Mouse (Mus musculus): ENCODE measurements around the gene Xpnpep1. TPM values are rescaled to one million over a fixed set of nuclear protein-coding genes. Genes with fewer than 3 reads are reported as not detected.

Xpnpep1 gene
- 10 to 100 TPM; 76.5 to 88.9 (median 81.1) TPM for total RNA-seq (2022)

DNA sequence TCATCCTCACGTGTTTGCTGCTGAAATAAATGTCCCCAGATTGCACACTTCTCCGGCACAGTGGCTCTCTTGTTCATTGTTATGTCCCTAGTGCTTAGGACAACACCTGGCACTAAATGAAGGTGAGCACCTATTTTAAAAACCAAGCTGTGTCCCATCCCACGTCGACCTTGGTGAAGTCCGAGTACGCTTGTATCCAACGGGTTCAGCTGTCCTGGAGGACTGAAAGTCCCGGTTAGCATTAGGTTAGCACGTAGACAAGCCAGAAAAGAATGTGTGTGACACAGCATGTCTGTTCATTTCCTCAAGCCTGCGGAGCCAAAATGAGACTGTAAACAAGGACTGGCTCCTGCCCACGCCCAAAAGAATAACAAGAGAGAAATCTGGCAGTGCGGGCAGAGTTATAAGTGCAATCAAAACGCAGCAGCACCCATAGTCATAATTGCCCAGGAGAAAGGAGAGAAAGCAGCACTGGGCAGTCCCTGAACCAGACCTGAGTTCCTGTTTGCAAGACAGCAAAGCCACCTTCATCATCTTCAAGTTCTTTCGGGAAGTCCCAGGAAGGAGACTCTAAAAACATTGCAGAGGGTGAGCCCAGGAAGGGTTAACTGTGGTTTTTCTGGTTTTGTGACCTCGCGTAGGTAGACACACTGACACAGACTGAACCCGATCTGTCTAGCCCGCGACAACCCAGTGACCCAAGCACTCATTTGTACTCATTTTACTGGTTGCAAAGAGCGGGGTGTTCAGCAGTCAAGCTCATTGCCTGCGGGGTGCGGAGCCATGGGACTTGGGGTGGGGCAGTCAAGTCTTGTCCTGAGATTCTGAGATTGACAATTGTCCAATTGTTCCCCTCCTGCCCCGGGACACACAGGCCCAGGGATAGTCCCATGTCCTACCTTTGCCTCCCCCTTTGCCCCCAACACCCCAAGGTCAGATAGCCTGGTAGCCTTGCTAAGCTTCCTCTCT lies at the start of gene Xpnpep1:
TSS of gene Xpnpep1 (minus strand) at position 51 of the 969 bp plus-strand sequence.
- DNase-seq, result no peak

DNA sequence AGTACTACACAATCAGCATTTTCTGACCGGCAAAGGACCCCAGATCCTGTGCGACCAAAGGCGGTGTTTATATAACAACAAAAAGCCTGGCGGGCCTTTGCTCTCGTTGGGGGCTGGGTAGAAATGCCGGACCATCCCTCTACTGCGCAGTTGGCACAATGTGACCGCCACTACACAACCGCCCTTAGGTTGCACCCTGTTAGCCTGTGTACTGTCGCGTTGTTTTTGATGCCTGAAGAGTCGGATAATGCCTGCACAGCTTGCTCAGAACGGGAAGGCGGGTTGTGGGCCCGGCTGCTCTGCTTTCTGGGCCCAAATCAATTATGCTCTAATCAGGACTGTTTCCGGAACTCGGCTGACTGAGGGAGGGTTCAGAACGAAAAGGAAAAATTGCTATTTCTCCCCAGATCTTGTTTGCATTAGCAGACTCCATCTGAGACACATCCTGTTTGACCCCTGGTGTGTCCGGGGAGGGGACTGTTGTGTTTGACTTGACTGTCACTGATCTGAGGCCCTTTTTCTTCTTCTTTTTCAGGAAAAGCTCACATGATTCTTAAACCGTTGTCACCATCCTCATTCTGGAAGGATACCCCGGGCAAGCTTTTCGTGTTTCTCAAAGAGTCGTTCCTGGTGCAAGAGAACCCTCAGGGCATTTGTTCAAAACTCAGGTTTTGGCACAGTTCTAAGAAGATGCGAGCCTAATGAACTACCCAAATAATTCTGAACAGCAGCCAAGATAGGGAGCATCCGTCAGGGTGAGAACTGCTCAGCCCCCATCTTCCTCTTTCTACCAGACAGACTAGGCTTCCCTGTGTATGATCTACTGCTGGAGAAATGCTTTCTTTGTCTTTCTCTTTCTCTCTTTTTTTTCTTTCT lies 47.5 kb upstream of the Xpnpep1 start:
- DNase-seq, result no peak

DNA sequence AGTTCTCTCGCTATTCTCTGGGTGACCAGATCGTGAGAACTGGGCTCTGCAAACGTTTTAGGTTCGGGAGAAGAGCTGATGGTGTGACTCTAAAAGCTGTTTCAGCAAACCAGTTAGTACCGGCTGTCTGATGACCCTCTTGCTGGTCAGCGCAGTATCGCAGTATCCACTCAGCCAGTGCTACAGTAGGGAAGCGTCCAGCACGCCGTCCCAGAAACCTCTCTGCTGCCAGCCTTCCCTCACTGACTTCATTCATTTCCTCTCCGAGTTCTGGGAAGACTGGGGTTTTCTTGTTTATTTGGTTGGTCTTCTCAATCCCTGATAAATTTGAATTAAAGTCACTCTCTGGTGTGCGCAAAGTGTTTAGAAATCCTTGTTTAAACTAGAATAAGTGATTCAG lies 46.8 kb upstream of the Xpnpep1 start:
- no peak for DNase-seq

DNA sequence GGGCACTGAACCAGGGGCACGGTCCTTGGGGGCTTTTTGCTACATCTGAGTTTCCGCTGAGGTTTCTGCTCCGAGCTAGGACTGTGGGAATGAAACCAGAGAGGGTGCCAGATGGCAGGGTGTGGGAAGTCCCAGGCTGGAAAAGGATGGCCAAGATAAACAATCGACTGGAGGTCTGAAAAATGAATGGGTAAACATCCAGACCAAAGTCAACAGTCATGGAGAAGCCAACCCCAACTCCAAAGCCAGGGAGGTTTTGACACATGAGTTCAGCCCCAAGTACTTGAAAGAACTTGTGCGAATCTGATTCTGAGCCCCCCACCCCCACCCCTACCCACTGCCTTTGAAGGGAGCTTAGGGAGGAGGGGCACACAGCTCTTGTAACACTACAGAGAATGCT lies 44.7 kb upstream of the Xpnpep1 start:
- DNase-seq, result no peak

DNA sequence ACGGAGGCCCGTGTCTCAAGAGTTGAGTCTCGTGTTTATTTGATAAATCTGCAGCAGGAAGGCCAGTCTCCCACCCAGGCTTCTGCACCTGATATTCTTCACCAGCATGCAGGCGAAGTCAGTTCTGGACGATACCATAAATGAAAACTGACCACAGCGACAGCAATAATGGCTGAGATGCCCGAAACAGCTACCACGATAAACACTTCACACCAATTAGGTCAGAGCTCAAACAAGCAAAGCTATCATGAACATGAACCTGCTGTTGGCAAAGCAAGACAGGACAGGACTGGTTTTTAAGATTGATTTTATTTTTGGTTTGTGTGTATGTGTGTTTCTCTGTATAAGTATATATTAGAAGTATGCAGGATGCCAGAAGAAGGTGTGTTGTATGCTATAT lies 42.8 kb upstream of the Xpnpep1 start:
- DNase-seq, result no peak

DNA sequence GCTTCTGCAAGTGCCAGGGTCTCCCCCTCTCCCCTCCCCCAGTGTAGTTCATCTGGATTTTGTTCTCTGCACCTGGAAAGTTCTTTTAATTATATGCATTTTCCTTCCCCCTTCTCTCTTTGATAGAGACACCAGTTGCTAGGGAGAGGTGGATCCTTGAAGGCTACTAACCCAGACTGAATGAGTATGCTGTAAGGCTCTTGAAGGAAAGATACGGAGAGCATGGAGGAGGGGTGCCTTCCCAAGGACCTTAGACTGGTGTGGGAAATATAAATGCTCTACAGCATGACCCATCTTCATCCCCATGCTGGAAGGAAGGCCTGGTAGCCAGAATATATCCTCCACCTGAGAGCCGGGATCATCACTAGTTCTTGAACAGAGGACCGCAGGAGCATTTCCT lies 41.3 kb upstream of the Xpnpep1 start:
- no peak for DNase-seq

DNA sequence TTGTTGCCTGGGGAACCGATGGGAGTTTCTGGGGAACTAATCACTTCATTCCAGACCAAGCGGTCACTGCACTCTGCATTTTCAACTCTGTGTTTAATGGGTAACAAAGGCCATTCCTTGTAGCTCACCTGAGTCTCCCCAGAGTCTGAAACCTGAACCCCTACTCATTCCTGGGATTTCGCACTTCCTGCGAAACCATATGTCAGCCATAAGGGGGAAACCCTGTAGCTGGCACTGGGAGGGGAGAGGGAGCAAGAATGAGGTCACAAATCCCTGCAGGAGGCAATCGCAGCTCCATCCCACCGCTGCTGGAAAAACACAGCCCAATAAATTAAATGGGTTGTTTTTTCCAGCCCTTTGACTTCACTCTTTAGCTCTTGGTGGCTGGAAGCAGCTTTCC lies 40.9 kb upstream of the Xpnpep1 start:
- no peak for DNase-seq

DNA sequence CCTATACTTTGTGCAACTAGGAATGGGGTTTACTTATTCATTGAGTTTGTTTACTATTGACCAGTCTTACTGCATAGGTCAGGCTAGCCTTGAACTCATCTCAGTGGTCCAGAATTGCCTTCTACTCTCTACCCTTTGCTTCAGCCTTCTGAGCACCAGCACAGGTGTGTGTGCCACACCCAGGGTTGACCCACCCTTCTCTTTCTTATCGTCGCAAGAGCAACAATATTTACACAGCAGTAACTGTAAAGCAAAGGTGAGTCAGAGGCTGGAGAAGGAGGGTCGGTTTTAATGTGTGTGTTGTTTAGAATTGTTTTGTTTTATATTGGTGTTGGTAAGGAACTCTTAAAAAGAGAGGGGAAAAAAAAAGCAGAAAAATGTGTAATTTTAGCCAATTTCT lies 40.5 kb upstream of the Xpnpep1 start:
- no peak for DNase-seq

DNA sequence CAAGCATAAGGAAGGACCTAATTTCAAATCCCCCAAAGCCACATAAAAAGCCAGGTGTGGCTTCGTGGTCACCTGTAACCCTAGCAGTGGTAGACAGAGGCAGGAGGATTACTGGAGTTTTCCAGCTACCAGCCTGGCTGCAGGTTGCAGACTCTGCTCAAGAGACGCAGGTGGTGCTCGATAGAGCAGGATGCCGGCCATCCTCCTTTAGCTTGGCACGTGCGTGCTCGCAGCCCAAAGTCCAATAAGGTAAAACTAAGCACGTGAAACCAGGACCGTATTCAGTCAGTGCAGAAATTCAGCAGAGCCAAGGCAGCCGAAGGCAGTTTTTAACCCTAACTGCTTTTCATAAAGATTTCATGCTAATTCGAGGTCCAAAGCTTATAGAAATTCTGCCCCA lies 40.0 kb upstream of the Xpnpep1 start:
- DNase-seq, result no peak

DNA sequence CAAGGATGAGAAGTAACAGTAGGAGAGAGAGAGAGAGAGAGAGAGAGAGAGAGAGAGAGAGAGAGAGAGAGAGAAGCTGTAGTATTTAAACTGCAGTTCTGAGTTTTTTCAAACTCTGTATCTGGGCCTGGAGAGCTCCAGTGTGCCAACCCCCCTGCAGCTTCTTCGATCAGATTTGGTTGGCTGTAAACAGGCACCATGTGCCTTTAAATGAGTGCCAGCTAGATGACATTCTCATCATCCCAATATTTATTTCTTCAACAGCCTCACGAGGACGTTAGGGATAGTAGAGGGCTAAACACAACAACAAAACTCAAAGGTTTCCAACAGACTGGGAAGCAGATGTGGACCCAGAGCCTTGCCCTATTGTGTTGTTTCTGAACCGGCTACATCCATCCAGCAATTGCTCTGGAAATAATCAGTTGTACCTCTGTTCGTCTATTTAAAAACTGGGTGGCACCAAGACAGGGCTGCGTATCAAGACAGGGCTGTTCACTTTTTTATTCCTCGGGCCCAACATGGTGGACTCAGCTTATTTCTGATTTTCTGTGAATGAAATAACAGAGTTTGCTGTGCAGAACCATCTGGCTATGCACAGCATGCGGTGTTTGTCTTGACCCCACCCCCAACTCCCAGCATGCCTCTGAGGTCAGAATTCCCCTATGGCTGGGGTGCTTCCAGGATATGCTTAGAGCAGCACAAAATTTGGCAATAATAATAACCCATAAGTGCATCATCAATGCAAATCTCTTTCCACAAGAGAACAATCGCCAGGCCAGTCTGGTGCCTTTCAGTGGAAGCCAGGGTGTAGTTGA lies 38.5 kb upstream of the Xpnpep1 start:
- DNase-seq, result no peak

DNA sequence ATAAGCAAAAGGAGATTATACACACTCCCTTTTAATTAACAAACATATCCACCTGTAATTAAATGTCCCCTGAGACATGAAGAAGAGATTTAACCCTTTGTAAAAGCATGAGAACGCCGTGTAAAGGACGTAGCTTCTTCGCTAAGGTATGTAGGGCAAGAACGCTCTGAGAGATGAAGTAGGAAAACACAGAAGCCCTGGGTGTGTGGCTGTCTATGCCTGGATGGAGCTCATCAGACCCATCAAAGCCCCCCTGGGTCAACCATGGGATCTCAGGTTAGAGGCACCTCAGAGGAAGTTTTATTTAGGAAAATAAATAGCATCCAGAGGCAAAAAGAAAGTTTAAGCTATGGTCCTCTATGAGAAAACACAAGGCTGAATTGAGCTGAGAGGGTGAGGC lies 37.3 kb upstream of the Xpnpep1 start:
- no peak for DNase-seq

DNA sequence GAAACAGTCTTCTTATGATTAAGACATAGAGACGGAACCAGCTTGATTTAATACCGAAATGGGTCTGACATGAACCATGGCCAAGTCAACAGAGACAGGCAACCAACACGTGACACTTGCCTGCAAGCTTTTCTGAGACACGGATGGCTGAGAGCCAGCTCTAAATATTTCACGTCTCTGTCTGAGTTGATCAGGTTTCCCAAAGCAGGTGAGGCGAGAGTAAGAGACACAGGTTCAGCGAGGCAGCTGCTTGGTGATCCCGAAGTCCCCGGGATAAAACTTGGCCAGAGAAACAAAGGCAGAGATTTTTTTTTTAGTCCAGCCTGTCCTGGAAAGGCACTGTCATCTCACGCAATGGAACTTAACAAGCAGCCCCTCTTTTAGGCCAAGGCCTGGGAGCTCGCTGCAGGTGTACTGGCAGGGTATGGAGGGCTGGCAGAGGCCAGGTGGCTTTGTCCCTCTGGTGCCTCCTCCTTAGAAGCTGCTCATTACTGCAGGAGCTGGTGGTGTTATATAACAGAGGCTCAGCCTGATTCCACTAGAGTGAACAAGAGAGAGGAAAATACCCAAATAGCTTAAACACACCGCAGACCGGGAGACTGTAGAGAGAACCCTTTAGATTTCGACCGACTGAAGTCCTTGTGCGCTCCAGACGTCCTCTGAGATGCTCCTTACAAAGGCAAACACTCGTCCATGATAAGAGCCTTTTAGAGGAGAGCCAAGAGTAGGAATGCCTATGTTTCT lies 36.4 kb upstream of the Xpnpep1 start:
- DNase-seq, result no peak

DNA sequence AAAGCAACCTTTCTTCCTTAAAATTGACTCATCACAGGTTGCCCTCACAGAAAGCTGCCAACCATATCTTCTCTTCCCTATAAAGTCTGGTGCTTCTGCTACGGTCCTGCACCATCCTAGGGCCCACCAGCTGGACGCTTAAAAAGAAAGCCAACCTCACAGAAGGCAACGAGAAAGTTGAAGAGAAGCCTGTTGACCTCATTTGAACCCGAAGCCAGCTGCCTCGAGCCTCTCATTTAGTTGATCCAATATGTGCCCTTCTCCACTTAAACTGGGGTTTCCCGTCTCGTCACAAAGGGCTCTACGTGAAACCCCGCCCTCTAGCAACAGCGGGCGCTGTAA lies 35.9 kb upstream of the Xpnpep1 start:
- no peak for DNase-seq

DNA sequence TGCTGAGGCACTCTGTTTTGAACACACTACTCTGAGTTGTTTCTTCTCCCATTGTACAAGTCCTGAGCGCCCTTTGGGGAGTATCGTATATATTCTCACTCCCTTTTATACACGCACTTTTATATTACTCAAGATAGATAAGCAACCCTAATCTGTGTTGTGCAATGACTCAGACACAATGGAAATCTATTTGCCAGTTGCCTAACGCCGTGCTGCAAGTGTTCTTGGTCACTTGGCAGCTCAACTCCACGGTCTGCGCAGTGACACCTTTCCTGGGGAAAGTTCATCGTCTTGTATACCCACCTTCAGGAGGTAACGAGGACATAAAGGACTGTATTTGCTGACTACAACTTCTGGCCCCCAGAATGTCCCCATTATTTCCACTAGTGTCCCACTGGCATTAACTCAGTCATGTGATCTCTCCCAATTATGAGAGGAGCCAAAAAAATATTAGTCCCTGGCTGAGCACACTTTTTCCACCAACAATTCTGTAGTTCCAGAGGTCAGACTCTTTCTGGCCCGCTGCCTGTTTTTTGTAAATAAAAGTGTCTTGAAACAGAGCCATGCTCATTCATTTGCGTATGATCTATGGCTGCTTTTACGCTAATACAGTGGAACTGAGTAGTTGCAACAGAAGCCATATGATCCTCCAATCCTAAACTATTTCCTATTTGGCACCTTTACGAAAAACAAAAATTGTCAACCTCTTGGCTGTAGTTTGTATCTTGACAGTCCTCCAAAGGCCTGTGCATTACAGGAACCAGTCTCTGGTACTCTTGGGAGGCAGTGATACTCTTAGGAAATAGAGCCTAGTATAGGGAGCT lies 35.1 kb upstream of the Xpnpep1 start:
- DNase-seq, result no peak

DNA sequence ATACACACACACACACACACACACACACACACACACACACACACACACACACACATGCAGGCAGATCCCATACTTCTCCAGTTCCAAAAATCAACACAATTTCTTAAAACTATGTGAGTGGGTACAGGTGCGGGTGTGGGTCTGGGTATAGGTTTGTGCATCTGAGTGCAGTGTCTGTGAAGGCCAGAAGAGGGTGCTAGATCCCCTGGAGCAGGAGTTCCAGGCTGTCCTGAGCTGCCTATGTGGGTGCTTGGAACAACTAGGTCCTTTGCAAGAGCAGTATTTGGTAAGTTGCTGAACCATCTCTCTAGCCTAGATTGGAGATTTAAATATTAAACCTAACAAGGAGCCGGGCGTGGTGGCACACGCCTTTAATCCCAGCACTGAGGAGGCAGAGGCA lies 33.5 kb upstream of the Xpnpep1 start:
- DNase-seq, result no peak

DNA sequence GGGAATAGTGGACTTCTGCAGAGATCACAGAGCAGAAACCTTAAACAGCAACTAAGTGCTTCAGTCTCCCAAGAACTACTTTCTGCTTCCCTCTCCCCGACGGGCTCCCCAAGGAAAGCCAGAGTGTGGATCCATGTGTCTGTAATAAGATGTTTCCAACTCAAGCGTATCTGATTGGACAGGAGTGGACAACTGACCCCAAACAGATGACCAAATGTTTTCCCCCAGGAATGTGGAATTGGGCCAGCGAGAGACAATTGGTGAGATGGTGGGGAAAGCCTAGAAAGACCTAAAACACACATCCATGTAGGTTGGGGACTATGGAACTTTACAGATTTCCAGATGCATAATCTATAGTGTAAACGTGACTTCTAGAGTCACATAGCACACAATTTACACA lies 32.4 kb upstream of the Xpnpep1 start:
- no peak for DNase-seq

DNA sequence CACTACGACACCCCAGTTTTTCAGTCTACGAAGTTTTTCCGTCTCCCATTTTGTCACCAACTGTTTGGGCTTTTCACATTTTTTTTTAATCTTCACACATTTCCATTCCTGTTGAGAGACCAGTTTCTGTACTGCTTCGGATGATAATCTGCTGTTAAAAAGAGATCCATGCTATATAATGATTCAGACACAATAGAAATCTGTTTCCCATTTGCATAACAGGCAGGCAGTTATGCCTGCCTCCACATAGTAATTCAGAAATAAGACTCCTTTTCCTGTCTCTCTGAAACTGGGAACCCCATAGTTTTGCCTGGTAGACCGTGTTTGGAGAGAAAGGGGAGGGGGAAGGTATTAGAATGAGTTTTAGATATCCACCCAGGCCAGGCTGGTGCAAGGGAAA lies 31.6 kb upstream of the Xpnpep1 start:
- no peak for DNase-seq

DNA sequence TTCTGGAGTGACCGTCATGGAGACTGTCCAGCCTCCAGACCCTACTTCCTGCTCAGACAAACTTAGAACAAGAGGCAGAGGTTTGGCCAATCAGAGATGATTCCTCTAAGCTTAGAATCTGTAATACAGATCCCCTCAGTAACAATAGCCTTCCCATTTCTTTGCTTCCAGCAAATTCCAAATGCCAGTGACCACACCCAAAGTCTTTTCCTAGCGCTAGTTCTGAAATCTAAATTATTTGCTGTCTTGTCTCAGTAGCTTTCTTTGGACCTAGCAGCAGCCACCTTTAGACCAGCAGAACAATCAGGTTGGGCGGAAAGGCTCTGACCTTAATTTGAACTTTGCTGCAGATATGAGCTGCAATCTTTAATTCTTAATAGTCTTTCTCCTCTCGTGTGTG lies 30.9 kb upstream of the Xpnpep1 start:
- no peak for DNase-seq

DNA sequence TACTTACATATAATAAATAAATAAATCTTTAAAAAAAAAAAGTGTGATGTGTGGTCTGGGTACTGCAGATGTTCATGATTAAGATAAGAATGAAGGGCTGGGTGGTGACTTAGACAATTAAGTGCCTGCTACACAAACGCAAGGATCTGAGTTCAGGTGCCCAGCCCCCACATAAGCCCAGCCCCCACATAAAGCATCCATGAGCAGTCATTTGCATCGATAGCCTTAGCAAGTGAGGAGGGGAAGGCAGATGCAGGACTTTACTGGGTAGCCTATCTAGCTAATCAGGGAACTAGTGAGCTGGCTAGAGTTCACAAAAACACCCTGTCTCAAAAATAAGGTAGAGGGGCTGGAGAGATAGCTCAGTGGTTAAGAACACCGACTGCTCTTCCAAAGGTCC lies 29.4 kb upstream of the Xpnpep1 start:
- no peak for DNase-seq

DNA sequence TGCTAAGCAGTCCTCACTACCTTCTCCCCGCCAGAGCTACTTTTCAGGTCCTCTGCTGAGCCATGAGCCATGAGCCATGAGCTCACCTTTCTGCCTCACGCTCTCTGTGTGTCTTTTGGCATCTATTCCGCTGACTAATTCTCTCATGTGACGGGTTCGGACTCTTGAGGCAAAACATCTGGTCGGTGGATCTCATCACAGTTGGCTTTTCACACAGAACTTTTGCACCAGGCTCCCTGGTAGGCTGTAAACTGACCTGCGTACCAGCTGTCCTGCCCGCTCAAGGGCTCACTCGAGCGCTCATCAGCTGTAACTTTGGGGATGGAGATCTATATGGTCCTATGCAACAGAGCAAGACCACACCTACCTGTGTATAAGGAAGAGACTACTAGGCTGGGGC lies 26.9 kb upstream of the Xpnpep1 start:
- no peak for DNase-seq

DNA sequence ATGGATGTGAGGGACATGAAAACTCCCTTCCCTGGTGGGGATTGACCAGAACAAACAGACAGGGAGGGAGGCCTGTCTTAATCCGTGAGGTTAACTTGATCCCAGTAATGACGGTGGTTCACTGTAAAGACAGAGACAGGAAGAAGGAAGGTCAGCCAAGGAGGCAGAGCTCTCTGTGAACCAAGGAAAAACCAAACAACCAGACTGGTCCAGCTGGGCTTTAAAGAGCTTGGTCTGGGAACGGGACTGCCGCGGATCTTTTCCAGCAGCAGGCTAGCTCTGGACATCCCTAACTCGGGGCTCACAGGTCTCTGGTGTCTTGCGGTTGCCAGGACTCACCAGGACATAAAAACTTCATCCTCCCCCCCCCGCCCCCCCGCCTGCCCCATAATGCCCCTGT lies 26.5 kb upstream of the Xpnpep1 start:
- DNase-seq, result no peak

Measured in adrenal gland, adult 8-10 months (tissue).